Mouse (Mus musculus) kidney, postnatal 0 days (tissue): Measurements from ENCODE around the gene Ppa1. TPM values are rescaled to one million over a fixed set of nuclear protein-coding genes. Genes with fewer than 3 reads are reported as not detected.

Experiments used
- ATAC-seq: fragments of 200-750 bp; cut with Nextera tagmentation; replicated peaks from 2 replicates; pipeline ENCODE4 v1.8.0; 2017; ENCODE audit warnings: low read depth, moderate number of reproducible peaks, moderate TSS enrichment, moderate library complexity; ENCODE audit not compliant: low FRiP score
- DNase-seq: peaks from one replicate; pipeline ENCODE4 v3.0.0-alpha.2; 2016; ENCODE audit warnings: low spot score
- H3K27ac ChIP-seq: fragments of 300-500 bp; sonication (generic); 2 replicates; pipeline ENCODE4 v1.5.1; 2014; ENCODE audit warnings: mild to moderate bottlenecking
- H3K27me3 ChIP-seq: fragments of 300-500 bp; sonication (generic); 2 replicates; pipeline ENCODE4 v1.6.1; 2014; ENCODE audit warnings: low read length, mixed read lengths; ENCODE audit not compliant: insufficient read depth
- H3K36me3 ChIP-seq: fragments of 300-500 bp; sonication (generic); 2 replicates; pipeline ENCODE4 v1.6.1; 2014; ENCODE audit warnings: low read length, mixed read lengths; ENCODE audit not compliant: insufficient read depth
- H3K4me1 ChIP-seq: fragments of 300-500 bp; sonication (generic); replicated peaks from 2 replicates; pipeline ENCODE4 v1.6.1; 2014; ENCODE audit warnings: antibody characterized with exemption, low read length, mixed read lengths; ENCODE audit not compliant: insufficient read depth
- H3K4me2 ChIP-seq: fragments of 300-500 bp; sonication (generic); 2 replicates; pipeline ENCODE4 v1.6.1; 2014; ENCODE audit warnings: mild to moderate bottlenecking, low read length, moderate library complexity, mixed read lengths
- H3K4me3 ChIP-seq: fragments of 300-500 bp; sonication (generic); replicated peaks from 2 replicates; pipeline ENCODE4 v1.5.1; 2014; ENCODE audit warnings: low read depth, low read length
- H3K9ac ChIP-seq: fragments of 300-500 bp; sonication (generic); 2 replicates; pipeline ENCODE4 v1.6.1; 2014; ENCODE audit warnings: low read depth, low read length
- H3K9me3 ChIP-seq: fragments of 300-500 bp; sonication (generic); replicated peaks from 2 replicates; pipeline ENCODE4 v1.6.1; 2016; ENCODE audit warnings: low read length, inconsistent platforms, mixed read lengths
- CTCF ChIP-seq: IDR thresholded peaks from 2 replicates; pipeline ENCODE4 v1.5.1; 2016; ENCODE audit warnings: antibody characterized with exemption, low read depth, mild to moderate bottlenecking, moderate library complexity
- WGBS: fragments of 180-500 bp; shearing (Covaris S2); extraction: QIAGEN DNeasy Blood & Tissue Kit; methylation state at CpG from one replicate; pipeline ENCODE4 v1.1.7; 2014; 5-methylcytosine and 5-hydroxymethylcytosine counted together
- polyA plus RNA-seq: library from polyadenylated mRNA; unstranded; fragments of >200 nt; fragmentation: Nextera tagmentation; extraction: Ambion mirVana; gene quantifications from 2 replicates; pipeline ENCODE4 v1.2.1, GENCODE M21; 2015

Ppa1 gene
- polyA plus RNA-seq, 1 experiment from 2014 or later = 111 TPM

DNA sequence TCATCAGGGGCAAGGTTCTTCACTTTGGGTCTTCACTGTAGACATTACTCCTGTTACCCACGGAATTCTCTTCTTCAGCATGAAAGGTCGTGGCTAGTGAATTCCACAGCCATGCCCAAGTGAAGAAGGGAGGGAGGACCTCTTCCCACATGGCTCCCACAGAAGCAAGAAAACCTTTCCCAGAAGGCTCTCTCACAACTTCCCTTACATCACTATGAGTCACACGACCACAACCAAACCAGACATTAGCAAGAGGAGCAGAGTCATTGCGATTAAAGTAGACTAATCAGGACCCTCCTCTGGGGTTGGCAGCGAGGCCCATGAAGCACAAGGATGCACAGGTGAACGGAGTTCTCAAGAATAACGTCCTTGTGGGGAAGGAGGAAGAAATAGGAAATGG, 11.3 kb upstream of the Ppa1 start:
- H3K9ac ChIP-seq = no peak overlapping the region
- H3K27me3 ChIP-seq = no peaks in the 10 kb centered on the region
- H3K4me3 ChIP-seq = no peak overlapping the region
- no peak for DNase-seq
- no peaks in the 10 kb centered on the region for H3K36me3 ChIP-seq
- no peak overlapping the region for H3K4me2 ChIP-seq
- ATAC-seq = no peak
- 76% methylated on average over 7 of the region's 7 CpGs for WGBS
- H3K9me3 ChIP-seq = no peaks in the 10 kb centered on the region
- TF ChIP-seq CTCF = no peak
- no peak overlapping the region for H3K27ac ChIP-seq
- H3K4me1 ChIP-seq = no peaks in the 10 kb centered on the region

DNA sequence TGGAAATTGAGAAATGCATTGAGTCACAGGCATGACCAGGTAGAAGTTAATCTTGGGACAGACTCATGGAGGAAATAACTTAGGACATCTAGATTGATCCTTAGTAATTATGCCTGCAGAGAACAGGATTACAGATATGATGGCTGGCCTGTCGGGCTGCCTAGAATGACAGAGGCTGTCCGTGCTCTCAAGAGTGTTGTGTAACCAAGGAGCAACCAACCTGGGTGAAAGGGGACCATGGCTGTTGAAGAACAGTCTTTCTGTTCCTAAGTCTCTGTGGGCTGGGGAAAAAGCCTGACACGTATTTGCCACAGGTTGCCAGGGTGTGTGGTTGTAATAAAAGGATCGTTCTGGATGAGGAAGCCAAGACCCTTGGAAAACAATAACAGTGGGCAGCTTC, 8.0 kb upstream of the Ppa1 start:
- H3K36me3 ChIP-seq = no peaks in the 10 kb centered on the region
- WGBS = 54% methylated on average over 4 of the region's 4 CpGs
- ATAC-seq = no peak
- no peak overlapping the region for H3K4me2 ChIP-seq
- no peaks in the 10 kb centered on the region for H3K9me3 ChIP-seq
- no peak overlapping the region for H3K27ac ChIP-seq
- TF ChIP-seq CTCF = no peak
- H3K4me1 ChIP-seq = no peaks in the 10 kb centered on the region
- no peak overlapping the region for H3K9ac ChIP-seq
- no peak for DNase-seq
- H3K4me3 ChIP-seq = no peak overlapping the region
- H3K27me3 ChIP-seq = no peaks in the 10 kb centered on the region

GRCm38 (mm10) chr10:61646557-61646956, 1.8 kb upstream of the Ppa1 start:
- no peaks in the 10 kb centered on the region for H3K36me3 ChIP-seq
- H3K27ac ChIP-seq = no peak overlapping the region
- DNase-seq (no peak), ATAC-seq (no peak)
- 0 out of 2 replicates have a peak, but pooled peaks cover 3% of the 10 kb centered on the region for H3K4me1 ChIP-seq
- no peaks in the 10 kb centered on the region for H3K9me3 ChIP-seq
- H3K27me3 ChIP-seq = no peaks in the 10 kb centered on the region
- no peak overlapping the region for H3K4me3 ChIP-seq
- TF ChIP-seq CTCF = no peak
- no peak overlapping the region for H3K4me2 ChIP-seq
- 70% methylated on average over 7 of the region's 7 CpGs for WGBS
- H3K9ac ChIP-seq = no peak overlapping the region

- Histone ChIP-seq H3K4me2 (peak overlapping the region; percentile 98), H3K4me1 (0 out of 2 replicates have a peak, but pooled peaks cover 3% of the 10 kb centered on the region), H3K4me3 (peak overlapping the region; percentile 72), H3K27me3 (no peaks in the 10 kb centered on the region), H3K36me3 (no peaks in the 10 kb centered on the region), H3K9ac (peak overlapping the region; percentile 80), H3K9me3 (no peaks in the 10 kb centered on the region), H3K27ac (peak overlapping the region; percentile 47; the same call in 1 of the 2 replicates)
- WGBS = 2% methylated on average over 46 of the region's 49 CpGs
- no peak for TF ChIP-seq CTCF
- ATAC-seq (peak; percentile 63), DNase-seq (no peak)
These were observed 639 bp downstream of the Ppa1 start for GRCm38 (mm10) chr10:61648737-61649645.

GRCm38 (mm10) chr10:61654105-61654504, 5.8 kb downstream of the Ppa1 start:
- Histone ChIP-seq H3K27ac (no peak overlapping the region), H3K4me1 (no peaks in the 10 kb centered on the region), H3K9me3 (no peaks in the 10 kb centered on the region), H3K4me2 (no peak overlapping the region), H3K4me3 (no peak overlapping the region), H3K9ac (no peak overlapping the region), H3K36me3 (no peaks in the 10 kb centered on the region), H3K27me3 (no peaks in the 10 kb centered on the region)
- no peak for TF ChIP-seq CTCF
- DNase-seq (no peak), ATAC-seq (no peak)
- 92% methylated on average over 4 of the region's 4 CpGs for whole genome bisulfite sequencing

DNA sequence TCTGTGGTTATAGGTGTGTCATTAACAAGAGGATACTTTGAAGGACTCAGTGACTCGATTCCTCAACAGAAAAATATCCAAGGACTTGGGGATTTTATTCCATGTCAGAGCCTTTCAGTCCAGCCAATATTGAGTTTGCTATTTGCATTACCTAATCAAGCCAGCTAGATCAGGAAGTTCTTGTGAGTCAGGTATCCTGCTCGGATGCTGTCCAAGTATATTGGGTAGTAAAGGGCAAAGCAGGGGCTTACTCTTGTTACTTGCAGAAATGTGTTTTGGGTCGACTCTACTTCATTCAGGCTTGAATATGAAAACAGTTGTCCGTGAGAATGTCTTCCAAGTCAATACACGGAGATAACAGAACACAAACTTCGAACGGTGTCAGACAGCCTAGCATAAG, 6.3 kb downstream of the Ppa1 start:
- TF ChIP-seq CTCF = no peak
- WGBS = 78% methylated on average over 7 of the region's 7 CpGs
- Histone ChIP-seq H3K4me2 (no peak overlapping the region), H3K4me1 (no peaks in the 10 kb centered on the region), H3K27me3 (no peaks in the 10 kb centered on the region), H3K36me3 (0 out of 2 replicates have a peak, but pooled peaks cover 4% of the 10 kb centered on the region), H3K9me3 (no peaks in the 10 kb centered on the region), H3K4me3 (no peak overlapping the region), H3K9ac (no peak overlapping the region), H3K27ac (no peak overlapping the region)
- ATAC-seq (no peak), DNase-seq (no peak)
